Comparison of ENCODE assay signal across 8 mouse cellular contexts in genomic region chr17:47646683-47647082, GRCm38 (mm10). TPM values are rescaled to one million over a fixed set of nuclear protein-coding genes. Genes with fewer than 3 reads are reported as not detected.
A peak's percentile ranks its signal among the peaks of the same experiment; 100 is the strongest.
DNase-seq lines count a peak whose midpoint lies in the region; ATAC-seq and TF ChIP-seq lines count a peak whose summit lies in the region.
"Had no signal": no experiment of that assay in that cellular context is flagged by ENCODE, and none has a peak within 500 bp of the region (broad histone marks: within the 10 kb centered on the region; RNA-seq: fewer than 3 reads in every experiment).

No protein-coding gene starts in this region.

- TF ChIP-seq POLR2A in bone marrow, adult 2 months (IDR thresholded peaks at IDR 0.05; ENCODE audit: borderline replicate concordance, control insufficient read depth, low read depth, low read length), result no peak

- H3K27me3 ChIP-seq in kidney, postnatal 0 days (ENCODE audit: insufficient read depth, low read length), result no peaks in the 10 kb centered on the region
- H3K27me3 ChIP-seq in liver, embryonic 15.5 days, result no peaks in the 10 kb centered on the region
- H3K27me3 ChIP-seq: limb, embryonic 13.5 days had no signal

- H3K4me1 ChIP-seq in bone marrow, adult 2 months (ENCODE audit: control insufficient read depth, insufficient read depth, low read length), result no peaks in the 10 kb centered on the region
- no peaks in the 10 kb centered on the region for H3K4me1 ChIP-seq in kidney, postnatal 0 days (replicated peaks; ENCODE audit: insufficient read depth, low read length)
- H3K4me1 ChIP-seq in liver, embryonic 15.5 days (replicated peaks), result peaks cover 7% of the 10 kb centered on the region; the same call in 1 of the 2 replicates
- H3K4me1 ChIP-seq: limb, embryonic 13.5 days had no signal

- no peak for ATAC-seq in kidney, postnatal 0 days (replicated peaks; ENCODE audit: low FRiP score, low read depth)
- peak; percentile 58; the same call in 1 of the 2 replicates for ATAC-seq in liver, embryonic 15.5 days (ENCODE audit: insufficient read depth)

- TF ChIP-seq CTCF in bone marrow, adult 2 months (IDR thresholded peaks at IDR 0.05; ENCODE audit: control insufficient read depth, insufficient read depth, low read length), result peak; percentile 38
- TF ChIP-seq CTCF in kidney, postnatal 0 days (IDR thresholded peaks at IDR 0.05; ENCODE audit: low read depth), result peak; percentile 81

- no peaks in the 10 kb centered on the region for H3K9me3 ChIP-seq in kidney, postnatal 0 days (replicated peaks; ENCODE audit: low read length)
- H3K9me3 ChIP-seq in liver, embryonic 15.5 days (replicated peaks), result no peaks in the 10 kb centered on the region
- H3K9me3 ChIP-seq: limb, embryonic 13.5 days had no signal

- no peak overlapping the region for H3K4me3 ChIP-seq in bone marrow, adult 2 months (replicated peaks; ENCODE audit: control insufficient read depth, low read depth, low read length)
- no peak overlapping the region for H3K4me3 ChIP-seq in kidney, postnatal 0 days (replicated peaks; ENCODE audit: low read depth, low read length)
- H3K4me3 ChIP-seq in liver, embryonic 15.5 days (replicated peaks), result no peak overlapping the region
- H3K4me3 ChIP-seq: limb, embryonic 13.5 days had no signal

- WGBS in bone marrow, adult 2 months, result 74% methylated on average over 1 of the region's 1 CpGs
- 94% methylated on average over 1 of the region's 1 CpGs for WGBS in kidney, postnatal 0 days
- 79% methylated on average over 1 of the region's 1 CpGs for WGBS in liver, embryonic 15.5 days (ENCODE audit: insufficient replicate concordance)

- no peaks in the 10 kb centered on the region for H3K36me3 ChIP-seq in kidney, postnatal 0 days (ENCODE audit: insufficient read depth, low read length)
- peaks cover 15% of the 10 kb centered on the region for H3K36me3 ChIP-seq in liver, embryonic 15.5 days (replicated peaks)
- H3K36me3 ChIP-seq: limb, embryonic 13.5 days had no signal

- no peak overlapping the region for H3K27ac ChIP-seq in bone marrow, adult 2 months (ENCODE audit: control insufficient read depth, insufficient read depth, low read depth, low read length, poor library complexity)
- H3K27ac ChIP-seq in kidney, postnatal 0 days, result no peak overlapping the region
- no peak overlapping the region; the same call in 1 of the 2 replicates for H3K27ac ChIP-seq in liver, embryonic 15.5 days (replicated peaks)
- H3K27ac ChIP-seq: limb, embryonic 13.5 days had no signal

- H3K9ac ChIP-seq in kidney, postnatal 0 days (ENCODE audit: low read depth, low read length), result no peak overlapping the region
- H3K9ac ChIP-seq in liver, embryonic 15.5 days, result no peak overlapping the region
- H3K9ac ChIP-seq: limb, embryonic 13.5 days had no signal

- peak; percentile 35 for DNase-seq in 3134 (ENCODE audit: extremely low read depth, insufficient read length, low spot score)
- peak; percentile 89 for DNase-seq in A20 (ENCODE audit: low read depth, low spot score)
- DNase-seq in fibroblast of lung, adult 2 months (ENCODE audit: low read depth), result peak; percentile 41
- DNase-seq in kidney, postnatal 0 days (ENCODE audit: low spot score), result peak; percentile 71
- peak; percentile 75 for DNase-seq in right cerebral cortex, postnatal 14 days

- no peak overlapping the region for H3K4me2 ChIP-seq in kidney, postnatal 0 days (ENCODE audit: low read length)
- no peak overlapping the region for H3K4me2 ChIP-seq in liver, embryonic 15.5 days
- H3K4me2 ChIP-seq: limb, embryonic 13.5 days had no signal

RNA-seq across cellular contexts. Expression of gene Usp49, which starts 16.2 kb away (rescaled TPM):
- 9.3 and 10.3 TPM in 2 replicates for polyA plus RNA-seq in bone marrow, adult 2 months (2011; ENCODE audit: insufficient read depth, insufficient read length, low replicate concordance, missing spikeins)
- polyA plus RNA-seq in kidney, postnatal 0 days (2015; fragmentation: Nextera tagmentation; extraction: Ambion mirVana), result 2.9 and 4.1 TPM in 2 replicates
- 2.8 and 3.7 TPM in 2 replicates for polyA plus RNA-seq in liver, embryonic 15.5 days (2015; fragmentation: Nextera tagmentation; extraction: Ambion mirVana)

RNA-seq across cellular contexts. Expression of gene Gm20517, which starts 35.3 kb away (rescaled TPM):
- polyA plus RNA-seq in bone marrow, adult 2 months (2011; ENCODE audit: insufficient read depth, insufficient read length, low replicate concordance, missing spikeins), result 3.0 and 5.1 TPM in 2 replicates
- polyA plus RNA-seq in kidney, postnatal 0 days (2015; fragmentation: Nextera tagmentation; extraction: Ambion mirVana), result 1.5 and 1.8 TPM in 2 replicates
- 2.1 and 2.4 TPM in 2 replicates for polyA plus RNA-seq in liver, embryonic 15.5 days (2015; fragmentation: Nextera tagmentation; extraction: Ambion mirVana)

RNA-seq across cellular contexts. Expression of gene Med20, which starts 35.3 kb away (rescaled TPM):
- polyA plus RNA-seq in bone marrow, adult 2 months (2011; ENCODE audit: insufficient read depth, insufficient read length, low replicate concordance, missing spikeins), result 18.0 and 21.2 TPM in 2 replicates
- polyA plus RNA-seq in kidney, postnatal 0 days (2015; fragmentation: Nextera tagmentation; extraction: Ambion mirVana), result 37.6 and 37.9 TPM in 2 replicates
- polyA plus RNA-seq in liver, embryonic 15.5 days (2015; fragmentation: Nextera tagmentation; extraction: Ambion mirVana), result 21.6 and 26.0 TPM in 2 replicates

RNA-seq across cellular contexts. Expression of gene Bysl, which starts 35.4 kb away (rescaled TPM):
- 5.8 and 9.5 TPM in 2 replicates for polyA plus RNA-seq in bone marrow, adult 2 months (2011; ENCODE audit: insufficient read depth, insufficient read length, low replicate concordance, missing spikeins)
- 14.7 and 15.7 TPM in 2 replicates for polyA plus RNA-seq in kidney, postnatal 0 days (2015; fragmentation: Nextera tagmentation; extraction: Ambion mirVana)
- polyA plus RNA-seq in liver, embryonic 15.5 days (2015; fragmentation: Nextera tagmentation; extraction: Ambion mirVana), result 16.5 and 18.0 TPM in 2 replicates

RNA-seq across cellular contexts. Expression of gene Tomm6, which starts 41.5 kb away (rescaled TPM):
- polyA plus RNA-seq in bone marrow, adult 2 months (2011; ENCODE audit: insufficient read depth, insufficient read length, low replicate concordance, missing spikeins), result 127 and 178 TPM in 2 replicates
- polyA plus RNA-seq in kidney, postnatal 0 days (2015; fragmentation: Nextera tagmentation; extraction: Ambion mirVana), result 450 and 462 TPM in 2 replicates
- polyA plus RNA-seq in liver, embryonic 15.5 days (2015; fragmentation: Nextera tagmentation; extraction: Ambion mirVana), result 193 and 205 TPM in 2 replicates

Comparison
In these comparisons a context has a peak if more than half of its experiments do, and no peak if none do; other contexts are left out.
1. DNase-seq: peak in every context shown above with its lines; median percentile 89 in A20; 75 in right cerebral cortex, postnatal 14 days; 71 in kidney, postnatal 0 days; 41 in fibroblast of lung, adult 2 months; 35 in 3134.